Mouse (Mus musculus): ENCODE measurements at regions not wholly inside any gene's neighbourhood (a gene's known extent, or its start where the extent isn't known, plus 50 kb on each side); places are given as distances from the start of the nearest gene placed in this dataset.

GRCm38 (mm10) chr10:99699498-99699897 is 60.0 kb downstream of the Csl start:
- Histone ChIP-seq H3K9me3 (no peaks in the 10 kb centered on the region), H3K27me3 (no peaks in the 10 kb centered on the region), H3K4me3 (no peak overlapping the region), H3K9ac (replicated peaks) (no peak overlapping the region), H3K36me3 (no peaks in the 10 kb centered on the region), H3K4me1 (peaks cover 6% of the 10 kb centered on the region), H3K4me2 (replicated peaks) (no peak overlapping the region), H3K27ac (replicated peaks) (no peak overlapping the region)
- 41% methylated on average over 3 of the region's 3 CpGs for WGBS
- ATAC-seq (replicated peaks) = no peak

DNA sequence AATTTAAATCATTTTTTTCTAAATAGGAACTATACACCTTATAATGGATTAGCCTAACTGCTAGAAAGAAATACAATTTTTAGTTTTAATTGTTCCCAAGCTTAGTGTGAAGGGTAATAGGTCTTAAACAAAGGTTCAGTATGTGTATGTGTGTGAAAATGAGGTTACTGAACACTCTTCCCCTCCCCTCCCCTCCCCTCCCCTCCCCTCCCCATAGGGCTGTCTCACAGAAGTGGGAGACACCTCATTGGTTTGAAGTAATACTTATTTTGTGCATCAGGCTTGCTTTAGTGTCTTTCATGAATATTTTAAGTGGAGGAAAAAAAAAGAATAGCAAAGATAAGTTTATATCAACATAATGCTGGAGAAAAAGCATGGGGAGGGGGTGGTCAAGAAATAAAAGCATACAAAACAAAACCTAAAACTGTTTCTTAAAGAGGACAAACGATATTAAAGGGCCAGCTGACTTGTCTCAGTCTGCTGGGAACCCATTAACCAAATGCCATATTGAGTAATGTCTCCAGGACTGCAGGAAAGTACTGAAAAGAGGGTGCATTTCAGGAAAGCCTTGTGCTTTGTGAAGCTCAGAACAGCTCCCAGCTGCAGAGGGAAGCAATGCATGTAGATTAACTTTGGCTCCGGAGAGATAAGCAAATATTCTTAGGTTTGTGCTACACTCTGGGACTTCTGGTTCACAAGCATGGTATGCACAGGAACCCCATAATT is 59.2 kb downstream of the Csl start:
- H3K4me3 ChIP-seq = no peak overlapping the region
- no peak overlapping the region for H3K27ac ChIP-seq (replicated peaks)
- no peak for ATAC-seq (replicated peaks)
- peaks cover 6% of the 10 kb centered on the region for H3K4me1 ChIP-seq
- H3K27me3 ChIP-seq = no peaks in the 10 kb centered on the region
- no peaks in the 10 kb centered on the region for H3K9me3 ChIP-seq
- H3K4me2 ChIP-seq (replicated peaks) = no peak overlapping the region
- no peaks in the 10 kb centered on the region for H3K36me3 ChIP-seq
- H3K9ac ChIP-seq (replicated peaks) = no peak overlapping the region
- 65% methylated on average over 2 of the region's 2 CpGs for WGBS
